Mouse (Mus musculus): Measurements from ENCODE around the gene Med25. TPM values are rescaled to one million over a fixed set of nuclear protein-coding genes. Genes with fewer than 3 reads are reported as not detected.
"Not testable (repeated sequence)": the region's sequence is repeated elsewhere in the genome, so short reads cannot be mapped to it uniquely, and the experiment has no call there.

Med25 gene
- polyA plus RNA-seq, 1 experiment from 2014 or later: 35.6 TPM

DNA sequence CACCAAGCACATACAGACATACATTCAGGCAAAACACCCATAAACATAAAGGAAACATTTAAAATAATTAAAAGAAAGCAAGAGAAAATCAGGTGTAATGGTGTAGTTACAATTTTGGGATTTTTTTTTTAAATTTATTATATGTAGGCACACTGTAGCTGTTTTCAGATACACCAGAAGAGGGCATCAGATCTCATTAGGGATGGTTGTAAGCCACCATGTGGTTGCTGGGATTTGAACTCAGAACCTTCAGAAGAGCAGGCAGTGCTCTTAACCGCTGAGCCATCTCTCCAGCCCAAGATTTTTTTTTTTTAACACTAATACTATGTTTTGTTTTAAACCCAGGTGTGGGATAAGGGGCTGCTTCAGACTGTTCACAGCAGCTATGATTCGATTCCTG, 20.7 kb downstream of the Med25 start:
- H3K9ac ChIP-seq (replicated peaks); ATAC-seq; H3K27me3 ChIP-seq (ENCODE audit: insufficient read depth, low read length); H3K36me3 ChIP-seq (replicated peaks; ENCODE audit: insufficient read depth, low read length); H3K4me3 ChIP-seq (ENCODE audit: low read depth, low read length); DNase-seq; H3K9me3 ChIP-seq (ENCODE audit: low read length); H3K4me2 ChIP-seq (ENCODE audit: low read depth, low read length); H3K27ac ChIP-seq (ENCODE audit: low read depth): not testable (repeated sequence)
- H3K4me1 ChIP-seq (ENCODE audit: insufficient read depth): peaks cover 35% of the 10 kb centered on the region
- WGBS (ENCODE audit: insufficient replicate concordance): 88% methylated on average over 2 of the region's 2 CpGs
- TF ChIP-seq CTCF (IDR thresholded peaks at IDR 0.05; ENCODE audit: low read depth): 0 out of 2 replicates have a peak, but pooled peaks have one; percentile 1

GRCm38 (mm10) chr7:44871181-44871580, 21.3 kb downstream of the Med25 start:
- DNase-seq: no peak
- Histone ChIP-seq H3K4me3 (ENCODE audit: low read depth, low read length) (no peak overlapping the region), H3K9ac (replicated peaks) (no peak overlapping the region), H3K27ac (ENCODE audit: low read depth) (no peak overlapping the region), H3K27me3 (ENCODE audit: insufficient read depth, low read length) (no peaks in the 10 kb centered on the region), H3K9me3 (ENCODE audit: low read length) (no peaks in the 10 kb centered on the region), H3K4me1 (ENCODE audit: insufficient read depth) (peaks cover 41% of the 10 kb centered on the region), H3K4me2 (ENCODE audit: low read depth, low read length) (no peak overlapping the region), H3K36me3 (replicated peaks; ENCODE audit: insufficient read depth, low read length) (no peaks in the 10 kb centered on the region)
- 77% methylated on average over 1 of the region's 1 CpGs for WGBS (ENCODE audit: insufficient replicate concordance)
- TF ChIP-seq CTCF (IDR thresholded peaks at IDR 0.05; ENCODE audit: low read depth) (no peak), EP300 (IDR thresholded peaks at IDR 0.05; ENCODE audit: low read depth) (no peak)
- ATAC-seq: no peak

- DNase-seq: no peak
- Histone ChIP-seq H3K27ac (ENCODE audit: low read depth) (peak overlapping the region; percentile 96; the same call in 1 of the 2 replicates), H3K36me3 (replicated peaks; ENCODE audit: insufficient read depth, low read length) (no peaks in the 10 kb centered on the region), H3K4me2 (ENCODE audit: low read depth, low read length) (peak overlapping the region; percentile 99; the same call in 1 of the 2 replicates), H3K27me3 (ENCODE audit: insufficient read depth, low read length) (no peaks in the 10 kb centered on the region), H3K4me3 (ENCODE audit: low read depth, low read length) (peak overlapping the region; percentile 81; the same call in 1 of the 2 replicates), H3K9me3 (ENCODE audit: low read length) (no peaks in the 10 kb centered on the region), H3K9ac (replicated peaks) (peak overlapping the region; percentile 94; the same call in 1 of the 2 replicates), H3K4me1 (ENCODE audit: insufficient read depth) (peaks cover 47% of the 10 kb centered on the region)
- TF ChIP-seq EP300 (IDR thresholded peaks at IDR 0.05; ENCODE audit: low read depth) (no peak), CTCF (IDR thresholded peaks at IDR 0.05; ENCODE audit: low read depth) (no peak)
- no peak for ATAC-seq
- 80% methylated on average over 6 of the region's 6 CpGs for WGBS (ENCODE audit: insufficient replicate concordance)
Observed at GRCm38 (mm10) chr7:44870614-44871013, 21.9 kb downstream of the Med25 start.

- Histone ChIP-seq H3K9ac (replicated peaks) (peak within 1 kb of the TSS; percentile 94), H3K9me3 (ENCODE audit: low read length) (no peaks in the 10 kb centered on the region), H3K36me3 (replicated peaks; ENCODE audit: insufficient read depth, low read length) (no peaks in the 10 kb centered on the region), H3K4me3 (ENCODE audit: low read depth, low read length) (peak within 1 kb of the TSS; percentile 81), H3K4me1 (ENCODE audit: insufficient read depth) (peaks cover 54% of the 10 kb centered on the region), H3K4me2 (ENCODE audit: low read depth, low read length) (peak within 1 kb of the TSS; percentile 99), H3K27me3 (ENCODE audit: insufficient read depth, low read length) (no peaks in the 10 kb centered on the region), H3K27ac (ENCODE audit: low read depth) (peak within 1 kb of the TSS; percentile 96)
- DNase-seq: peak; percentile 87
- peak; percentile 92 for ATAC-seq
- WGBS (ENCODE audit: insufficient replicate concordance): 6% methylated on average over 29 of the region's 29 CpGs
- peak; percentile 65; the same call in 1 of the 2 replicates for TF ChIP-seq EP300 (IDR thresholded peaks at IDR 0.05; ENCODE audit: low read depth)
- TF ChIP-seq CTCF (IDR thresholded peaks at IDR 0.05; ENCODE audit: low read depth): peak; percentile 2; the same call in 1 of the 2 replicates
Observed at GRCm38 (mm10) chr7:44869697-44870528, 22.6 kb downstream of the Med25 start, which contains the start of gene Ptov1. Gene Ptov1, minus strand, starts transcription at chr7:44869788.

GRCm38 (mm10) chr7:44868919-44869696, 23.4 kb downstream of the Med25 start:
- Histone ChIP-seq H3K4me1 (ENCODE audit: insufficient read depth) (peaks cover 56% of the 10 kb centered on the region), H3K36me3 (replicated peaks; ENCODE audit: insufficient read depth, low read length) (peaks cover 2% of the 10 kb centered on the region; the same call in 1 of the 2 replicates), H3K27me3 (ENCODE audit: insufficient read depth, low read length) (no peaks in the 10 kb centered on the region), H3K4me3 (ENCODE audit: low read depth, low read length) (peak overlapping the region; percentile 81), H3K4me2 (ENCODE audit: low read depth, low read length) (peak overlapping the region; percentile 99), H3K9ac (replicated peaks) (peak overlapping the region; percentile 94), H3K27ac (ENCODE audit: low read depth) (peak overlapping the region; percentile 96), H3K9me3 (ENCODE audit: low read length) (no peaks in the 10 kb centered on the region)
- DNase-seq (peak; percentile 73), ATAC-seq (peak; percentile 12)
- TF ChIP-seq CTCF (IDR thresholded peaks at IDR 0.05; ENCODE audit: low read depth): no peak
- TF ChIP-seq EP300 (IDR thresholded peaks at IDR 0.05; ENCODE audit: low read depth): no peak
- WGBS (ENCODE audit: insufficient replicate concordance): under 1% methylated on average over 77 of the region's 108 CpGs

DNA sequence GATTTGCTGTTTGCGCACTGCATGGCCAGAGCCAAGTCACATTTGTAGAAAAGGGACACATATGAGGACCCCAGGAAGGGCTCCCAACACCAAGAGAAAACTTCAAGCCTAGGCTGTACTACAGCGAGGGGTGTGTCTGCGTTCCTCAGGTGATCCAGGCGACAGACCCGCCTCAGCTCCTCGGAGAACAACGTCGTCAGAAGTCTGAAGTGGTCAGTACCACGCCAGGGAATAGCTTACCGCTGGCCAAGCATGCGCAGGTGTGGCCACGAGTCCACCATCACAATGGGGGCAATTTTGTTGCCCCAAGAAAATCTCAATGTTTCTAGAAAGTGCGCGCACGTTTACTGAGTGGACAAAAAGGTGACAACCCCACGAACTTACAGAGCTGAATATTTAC, 24.0 kb downstream of the Med25 start:
- H3K4me2 ChIP-seq (ENCODE audit: low read depth, low read length): peak overlapping the region; percentile 99
- TF ChIP-seq CTCF (IDR thresholded peaks at IDR 0.05; ENCODE audit: low read depth) (no peak), EP300 (IDR thresholded peaks at IDR 0.05; ENCODE audit: low read depth) (no peak)
- no peak for DNase-seq
- peak overlapping the region; percentile 94 for H3K9ac ChIP-seq (replicated peaks)
- H3K36me3 ChIP-seq (replicated peaks; ENCODE audit: insufficient read depth, low read length): peaks cover 8% of the 10 kb centered on the region
- H3K27me3 ChIP-seq (ENCODE audit: insufficient read depth, low read length): no peaks in the 10 kb centered on the region
- WGBS (ENCODE audit: insufficient replicate concordance): 12% methylated on average over 16 of the region's 16 CpGs
- H3K4me1 ChIP-seq (ENCODE audit: insufficient read depth): peaks cover 56% of the 10 kb centered on the region
- no peak for ATAC-seq
- peak overlapping the region; percentile 81 for H3K4me3 ChIP-seq (ENCODE audit: low read depth, low read length)
- peak overlapping the region; percentile 96 for H3K27ac ChIP-seq (ENCODE audit: low read depth)
- no peaks in the 10 kb centered on the region for H3K9me3 ChIP-seq (ENCODE audit: low read length)

Data from liver, postnatal 0 days (tissue).